Mouse (Mus musculus): Measurements from ENCODE around the gene S1pr4. TPM values are rescaled to one million over a fixed set of nuclear protein-coding genes. Genes with fewer than 3 reads are reported as not detected.
A peak's percentile ranks its signal among the peaks of the same experiment; 100 is the strongest.

Gene S1pr4
- total and polyA plus RNA-seq, 2 experiments from 2014 or later = 0.39 TPM; not detected in 1

DNA sequence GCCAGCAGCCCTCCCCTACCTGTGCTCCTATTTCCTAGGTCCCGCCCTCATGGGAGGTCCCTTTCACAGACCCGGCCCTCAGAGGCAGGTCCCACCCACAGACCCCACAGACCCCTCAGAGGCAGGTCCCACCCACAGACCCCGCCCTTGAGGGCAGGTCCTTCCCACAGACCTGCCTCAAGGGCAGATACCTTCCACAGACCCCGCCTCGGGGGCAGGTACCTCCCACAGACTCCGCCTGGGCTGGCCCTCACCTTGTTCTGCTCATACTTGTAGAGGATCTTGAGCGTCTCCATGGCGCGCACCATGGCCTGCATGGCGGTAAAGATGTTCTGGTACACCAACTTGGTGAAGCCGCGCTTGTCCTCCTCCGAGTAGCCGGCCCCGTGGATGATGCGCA lies 34.9 kb upstream of the S1pr4 start:
- DNase-seq (no peak), ATAC-seq (no peak)
- 73% methylated on average over 16 of the region's 16 CpGs for WGBS
- no peak for TF ChIP-seq CTCF (IDR thresholded peaks at IDR 0.05; ENCODE audit: low read depth)
- no peaks in the 10 kb centered on the region for H3K27me3 ChIP-seq (ENCODE audit: insufficient read depth, low read length)
- no peak overlapping the region for H3K4me3 ChIP-seq (ENCODE audit: low read depth, low read length)
- no peak overlapping the region for H3K27ac ChIP-seq (ENCODE audit: low read depth, low read length)
- H3K9me3 ChIP-seq (ENCODE audit: low read length) = no peaks in the 10 kb centered on the region
- H3K4me1 ChIP-seq (ENCODE audit: insufficient read depth) = no peaks in the 10 kb centered on the region
- peaks cover 25% of the 10 kb centered on the region for H3K36me3 ChIP-seq (ENCODE audit: insufficient read depth)
- H3K4me2 ChIP-seq (ENCODE audit: low read depth) = no peak overlapping the region
- no peak overlapping the region for H3K9ac ChIP-seq

DNA sequence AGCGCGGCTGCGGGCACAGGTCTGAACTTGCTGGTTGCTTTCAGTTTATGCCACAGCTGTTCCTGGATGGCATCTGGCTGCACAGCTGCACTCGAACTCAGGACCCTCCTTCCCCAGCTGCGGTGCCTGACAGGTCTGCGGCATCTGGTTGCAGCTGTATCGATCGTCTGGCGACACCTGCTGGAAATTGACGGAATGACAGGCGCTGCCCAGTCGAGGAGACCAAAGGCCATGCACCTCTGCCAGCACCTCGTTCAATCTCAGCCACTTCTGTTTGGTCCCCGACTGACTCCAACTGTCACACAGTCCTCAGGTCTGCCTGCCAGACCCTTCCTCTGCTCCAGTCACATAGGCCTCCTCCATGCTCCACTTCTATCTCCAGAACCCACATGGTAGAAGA lies 26.8 kb upstream of the S1pr4 start:
- Histone ChIP-seq H3K4me3 (ENCODE audit: low read depth, low read length) (no peak overlapping the region), H3K36me3 (ENCODE audit: insufficient read depth) (peaks cover 33% of the 10 kb centered on the region), H3K27me3 (ENCODE audit: insufficient read depth, low read length) (no peaks in the 10 kb centered on the region), H3K9ac (no peak overlapping the region), H3K4me1 (ENCODE audit: insufficient read depth) (no peaks in the 10 kb centered on the region), H3K9me3 (ENCODE audit: low read length) (no peaks in the 10 kb centered on the region), H3K4me2 (ENCODE audit: low read depth) (no peak overlapping the region), H3K27ac (ENCODE audit: low read depth, low read length) (no peak overlapping the region)
- DNase-seq = peak; percentile 63
- no peak for ATAC-seq
- peak; percentile 83 for TF ChIP-seq CTCF (IDR thresholded peaks at IDR 0.05; ENCODE audit: low read depth)
- WGBS = 14% methylated on average over 14 of the region's 14 CpGs

DNA sequence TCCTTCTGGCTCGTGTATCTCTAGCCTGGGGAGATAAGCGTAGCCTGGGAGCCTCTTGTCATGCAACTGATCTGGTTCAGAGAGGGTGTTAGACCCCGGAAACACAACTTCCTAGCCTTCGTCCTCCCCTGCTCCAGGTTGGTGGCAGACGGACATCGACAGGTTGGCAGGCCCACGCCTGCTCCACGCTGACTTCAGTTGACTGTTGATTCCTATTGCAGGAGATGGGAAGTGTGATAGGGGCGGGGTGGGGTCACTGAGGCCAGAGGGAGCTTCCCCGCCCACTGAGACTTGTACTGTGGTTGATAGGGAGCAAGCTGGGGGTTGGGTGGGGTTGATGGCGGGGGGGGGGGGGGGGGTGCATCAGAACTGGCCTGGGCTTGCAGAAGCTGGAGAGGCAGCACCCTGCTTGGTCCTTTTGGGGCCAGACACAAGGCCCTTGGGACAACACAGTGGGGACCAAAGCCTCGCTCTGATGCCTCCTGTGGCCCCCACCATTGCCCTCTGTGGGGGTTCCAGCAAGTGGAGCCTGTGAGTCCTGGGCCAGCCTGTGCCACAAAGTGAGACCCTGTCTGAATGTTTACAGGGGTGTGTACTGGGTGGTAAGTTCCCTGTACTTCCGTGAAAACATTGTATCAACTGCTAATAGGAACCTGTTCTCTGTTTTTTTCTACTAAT lies 25.2 kb upstream of the S1pr4 start:
- 75% methylated on average over 12 of the region's 13 CpGs for WGBS
- ATAC-seq (no peak), DNase-seq (no peak)

DNA sequence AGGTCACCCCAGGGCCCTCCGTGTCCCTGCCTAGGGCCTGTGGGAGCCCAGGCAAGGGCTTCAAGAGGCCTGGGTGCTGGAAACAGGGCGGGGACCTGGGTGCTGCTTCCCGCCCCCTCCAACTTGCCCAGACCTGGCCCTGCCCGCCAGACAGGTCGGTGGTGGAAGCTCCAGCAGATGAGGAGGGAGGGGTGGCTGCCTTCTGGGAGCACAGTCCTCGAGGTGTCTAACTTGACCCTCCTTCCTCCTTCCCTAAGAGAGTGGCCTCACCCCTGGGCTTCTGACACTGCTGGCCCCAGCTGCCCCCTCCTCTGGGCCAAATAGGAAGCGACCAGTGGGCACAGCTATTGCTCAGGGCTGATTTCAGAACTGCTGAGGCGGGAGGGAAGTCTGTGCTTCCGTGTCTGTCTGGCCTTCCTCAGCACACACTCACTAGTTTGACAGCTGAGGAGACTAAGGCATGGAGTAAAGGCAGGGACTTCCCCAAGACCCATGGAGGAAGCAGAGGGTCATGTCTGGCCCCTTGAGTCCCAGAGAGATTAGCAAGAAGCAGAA lies 24.2 kb upstream of the S1pr4 start, which contains the start of gene Gna15:
Gene Gna15, minus strand, starts transcription at position 175 of the 555 bp plus-strand sequence.
- Histone ChIP-seq H3K27ac (ENCODE audit: low read depth, low read length) (no peak within 1 kb of the TSS), H3K4me1 (ENCODE audit: insufficient read depth) (no peaks in the 10 kb centered on the region), H3K9ac (no peak within 1 kb of the TSS), H3K36me3 (ENCODE audit: insufficient read depth) (peaks cover 14% of the 10 kb centered on the region), H3K4me2 (ENCODE audit: low read depth) (no peak within 1 kb of the TSS), H3K27me3 (ENCODE audit: insufficient read depth, low read length) (no peaks in the 10 kb centered on the region), H3K4me3 (ENCODE audit: low read depth, low read length) (no peak within 1 kb of the TSS), H3K9me3 (ENCODE audit: low read length) (no peaks in the 10 kb centered on the region)
- DNase-seq = no peak
- no peak for TF ChIP-seq CTCF (IDR thresholded peaks at IDR 0.05; ENCODE audit: low read depth)
- 30% methylated on average over 9 of the region's 9 CpGs for WGBS
- ATAC-seq = no peak

More for the DNA sequence above, 25.2 kb upstream of the S1pr4 start:
- Histone ChIP-seq H3K27me3 (ENCODE audit: insufficient read depth, low read length) (no peaks in the 10 kb centered on the region), H3K4me1 (ENCODE audit: insufficient read depth) (no peaks in the 10 kb centered on the region), H3K9me3 (ENCODE audit: low read length) (no peaks in the 10 kb centered on the region), H3K9ac (no peak overlapping the region), H3K36me3 (ENCODE audit: insufficient read depth) (peaks cover 25% of the 10 kb centered on the region), H3K4me3 (ENCODE audit: low read depth, low read length) (no peak overlapping the region), H3K27ac (ENCODE audit: low read depth, low read length) (no peak overlapping the region), H3K4me2 (ENCODE audit: low read depth) (no peak overlapping the region)
- TF ChIP-seq CTCF (IDR thresholded peaks at IDR 0.05; ENCODE audit: low read depth) = no peak

DNA sequence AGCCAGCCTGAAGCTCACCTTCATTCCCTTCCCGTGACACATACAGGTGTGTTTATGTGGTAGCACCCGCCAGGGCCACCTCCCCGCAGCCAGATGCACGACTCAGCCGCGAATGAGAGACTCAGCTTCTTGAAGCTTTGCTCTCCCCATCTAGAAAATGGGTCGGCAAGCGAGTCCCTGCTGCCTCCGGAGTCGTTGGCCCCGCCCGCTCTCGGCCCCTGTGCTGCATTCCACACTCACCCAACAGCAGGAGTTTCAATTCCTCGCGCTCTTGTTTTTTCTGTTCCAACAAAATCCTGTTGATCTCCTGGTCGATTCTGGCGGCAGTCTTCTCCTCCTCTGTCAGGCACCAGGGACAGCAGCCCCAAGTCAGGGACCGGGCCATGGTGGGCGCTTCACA lies 23.6 kb upstream of the S1pr4 start:
- DNase-seq = no peak
- no peak for ATAC-seq
- Histone ChIP-seq H3K4me2 (ENCODE audit: low read depth) (no peak overlapping the region), H3K9ac (no peak overlapping the region), H3K4me1 (ENCODE audit: insufficient read depth) (no peaks in the 10 kb centered on the region), H3K27ac (ENCODE audit: low read depth, low read length) (no peak overlapping the region), H3K36me3 (ENCODE audit: insufficient read depth) (peaks cover 9% of the 10 kb centered on the region; the same call in 1 of the 2 replicates), H3K27me3 (ENCODE audit: insufficient read depth, low read length) (no peaks in the 10 kb centered on the region), H3K4me3 (ENCODE audit: low read depth, low read length) (no peak overlapping the region), H3K9me3 (ENCODE audit: low read length) (no peaks in the 10 kb centered on the region)
- WGBS = 26% methylated on average over 19 of the region's 19 CpGs
- TF ChIP-seq CTCF (IDR thresholded peaks at IDR 0.05; ENCODE audit: low read depth) = no peak

DNA sequence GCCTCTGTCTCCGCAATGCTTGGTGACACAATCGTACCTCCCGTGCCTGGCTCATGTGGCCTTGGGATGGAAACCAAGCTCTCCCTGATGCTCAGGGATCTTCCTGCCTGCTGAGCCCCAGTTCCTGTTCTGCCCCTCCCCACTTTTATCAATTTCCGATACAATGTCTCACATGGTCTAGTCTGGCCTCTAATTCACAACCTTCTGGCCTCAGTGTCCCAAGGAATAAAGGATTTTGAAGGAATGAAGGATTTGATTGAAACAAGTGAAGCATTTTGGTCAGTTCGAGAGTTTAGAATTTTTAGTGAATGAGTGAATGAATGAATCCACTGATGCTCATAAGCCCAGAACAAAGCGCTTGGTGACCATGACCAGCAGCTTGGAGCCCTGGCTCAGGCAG lies 23.2 kb upstream of the S1pr4 start:
- H3K9me3 ChIP-seq (ENCODE audit: low read length) = no peaks in the 10 kb centered on the region
- H3K36me3 ChIP-seq (ENCODE audit: insufficient read depth) = peaks cover 5% of the 10 kb centered on the region; the same call in 1 of the 2 replicates
- no peak overlapping the region for H3K4me3 ChIP-seq (ENCODE audit: low read depth, low read length)
- TF ChIP-seq CTCF (IDR thresholded peaks at IDR 0.05; ENCODE audit: low read depth) = no peak
- H3K27ac ChIP-seq (ENCODE audit: low read depth, low read length) = no peak overlapping the region
- DNase-seq (no peak), ATAC-seq (no peak)
- H3K9ac ChIP-seq = no peak overlapping the region
- WGBS = 80% methylated on average over 6 of the region's 6 CpGs
- H3K4me1 ChIP-seq (ENCODE audit: insufficient read depth) = no peaks in the 10 kb centered on the region
- no peak overlapping the region for H3K4me2 ChIP-seq (ENCODE audit: low read depth)
- H3K27me3 ChIP-seq (ENCODE audit: insufficient read depth, low read length) = no peaks in the 10 kb centered on the region

DNA sequence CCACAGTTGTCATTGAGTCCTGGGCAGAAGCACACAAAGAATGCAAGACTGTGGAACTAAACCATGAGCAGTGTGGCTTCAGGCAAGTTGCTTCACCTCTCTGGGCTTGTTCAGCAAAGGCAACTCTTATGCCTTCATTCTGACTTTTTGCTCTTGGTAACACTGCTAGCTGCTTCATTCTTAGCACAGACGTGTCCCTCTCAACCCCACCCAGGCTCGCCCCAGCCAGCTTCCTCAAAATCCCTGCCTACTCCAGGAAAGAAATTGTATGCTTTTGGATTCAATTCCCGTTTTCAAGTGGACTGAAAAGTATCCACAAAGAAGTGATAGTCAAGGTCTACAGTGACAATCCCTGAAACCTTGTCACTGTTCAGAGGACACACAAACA lies 20.0 kb upstream of the S1pr4 start:
- Histone ChIP-seq H3K9me3 (ENCODE audit: low read length) (no peaks in the 10 kb centered on the region), H3K4me2 (ENCODE audit: low read depth) (no peak overlapping the region), H3K4me3 (ENCODE audit: low read depth, low read length) (no peak overlapping the region), H3K9ac (no peak overlapping the region), H3K4me1 (ENCODE audit: insufficient read depth) (no peaks in the 10 kb centered on the region), H3K27me3 (ENCODE audit: insufficient read depth, low read length) (no peaks in the 10 kb centered on the region), H3K27ac (ENCODE audit: low read depth, low read length) (no peak overlapping the region), H3K36me3 (ENCODE audit: insufficient read depth) (no peaks in the 10 kb centered on the region)
- ATAC-seq (no peak), DNase-seq (no peak)
- TF ChIP-seq CTCF (IDR thresholded peaks at IDR 0.05; ENCODE audit: low read depth) = no peak
- 76% methylated on average over 3 of the region's 3 CpGs for WGBS

All from forebrain, postnatal 0 days (tissue).